Comparison of ENCODE assay signal across 8 mouse cellular contexts in the genomic region with DNA sequence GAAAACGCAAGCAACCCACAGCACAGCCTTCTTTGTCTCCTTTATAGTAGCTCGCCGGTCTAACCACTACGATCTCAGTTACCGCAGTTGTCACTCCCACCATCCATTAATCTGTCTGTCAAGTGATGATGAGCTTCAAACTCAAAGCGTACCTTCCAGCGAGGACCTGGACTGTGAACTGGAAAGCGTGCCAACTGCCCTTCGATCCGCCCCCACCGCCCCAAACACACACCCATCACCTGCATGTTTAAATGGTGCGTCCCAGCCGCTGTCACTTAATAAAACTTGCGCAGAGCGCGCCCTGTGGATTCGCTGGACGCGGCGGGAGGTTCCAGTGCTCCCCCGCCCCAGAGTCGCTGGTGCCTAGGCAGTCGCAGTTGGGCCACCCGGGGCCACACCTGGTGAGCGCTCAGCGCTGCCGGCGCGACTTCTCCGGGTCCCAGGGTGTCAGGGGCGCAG. TPM values are rescaled to one million over a fixed set of nuclear protein-coding genes. Genes with fewer than 3 reads are reported as not detected.
DNase-seq lines count a peak whose midpoint lies in the region; ATAC-seq and TF ChIP-seq lines count a peak whose summit lies in the region.

A gene (plus strand): TSS at position 361 of the 459 bp plus-strand sequence.

- no peak for DNase-seq in heart, postnatal 25 days (ENCODE audit: low spot score)
- peak; percentile 26 for DNase-seq in kidney, postnatal 0 days (ENCODE audit: low spot score)
- DNase-seq in neural tube, embryonic 11.5 days (ENCODE audit: low spot score): no peak
- DNase-seq in spleen, postnatal 14 days (ENCODE audit: low spot score in 2 of 2): no peak
- DNase-seq in right cerebral cortex, postnatal 25 days: no peak

- no peak for TF ChIP-seq CTCF in kidney, postnatal 0 days (IDR thresholded peaks at IDR 0.05; ENCODE audit: low read depth)

- H3K27ac ChIP-seq in heart, embryonic 12.5 days (ENCODE audit: poor library complexity, severe bottlenecking): no peak within 1 kb of the TSS
- H3K27ac ChIP-seq in forebrain, embryonic 12.5 days: no peak within 1 kb of the TSS
- no peak within 1 kb of the TSS for H3K27ac ChIP-seq in kidney, postnatal 0 days
- H3K27ac ChIP-seq in neural tube, embryonic 11.5 days (ENCODE audit: low read depth, low read length): no peak within 1 kb of the TSS

- H3K4me3 ChIP-seq in heart, embryonic 12.5 days: peak within 1 kb of the TSS; percentile 37
- peak within 1 kb of the TSS; percentile 36 for H3K4me3 ChIP-seq in forebrain, embryonic 12.5 days (replicated peaks)
- H3K4me3 ChIP-seq in kidney, postnatal 0 days (replicated peaks; ENCODE audit: low read depth, low read length): peak within 1 kb of the TSS; percentile 31
- H3K4me3 ChIP-seq in neural tube, embryonic 11.5 days (ENCODE audit: low read depth, low read length): peak within 1 kb of the TSS; percentile 16; the same call in 1 of the 2 replicates

- H3K4me1 ChIP-seq in heart, embryonic 12.5 days (replicated peaks): peaks cover 12% of the 10 kb centered on the region
- peaks cover 11% of the 10 kb centered on the region for H3K4me1 ChIP-seq in forebrain, embryonic 12.5 days
- no peaks in the 10 kb centered on the region for H3K4me1 ChIP-seq in kidney, postnatal 0 days (replicated peaks; ENCODE audit: insufficient read depth, low read length)
- H3K4me1 ChIP-seq in neural tube, embryonic 11.5 days (ENCODE audit: control insufficient read depth, insufficient read depth, low read length): peaks cover 5% of the 10 kb centered on the region; the same call in 1 of the 2 replicates

- peaks cover 36% of the 10 kb centered on the region for H3K27me3 ChIP-seq in heart, embryonic 12.5 days (replicated peaks)
- H3K27me3 ChIP-seq in forebrain, embryonic 12.5 days: peaks cover 29% of the 10 kb centered on the region
- H3K27me3 ChIP-seq in kidney, postnatal 0 days (ENCODE audit: insufficient read depth, low read length): peaks cover 14% of the 10 kb centered on the region
- peaks cover 15% of the 10 kb centered on the region for H3K27me3 ChIP-seq in neural tube, embryonic 11.5 days (ENCODE audit: control insufficient read depth, insufficient read depth, low read length)

- H3K9ac ChIP-seq in heart, embryonic 12.5 days: peak within 1 kb of the TSS; percentile 1; the same call in 1 of the 2 replicates
- no peak within 1 kb of the TSS for H3K9ac ChIP-seq in forebrain, embryonic 12.5 days
- H3K9ac ChIP-seq in kidney, postnatal 0 days (ENCODE audit: low read depth, low read length): 0 out of 2 replicates have a peak within 1 kb of the TSS, but pooled peaks have one; percentile 13
- no peak within 1 kb of the TSS for H3K9ac ChIP-seq in neural tube, embryonic 11.5 days (ENCODE audit: low read length)

- intact Hi-C loops in heart, postnatal 25 days (cut with DNase I): no loop called here

- ATAC-seq in heart, embryonic 12.5 days (ENCODE audit: insufficient number of reproducible peaks, low FRiP score): no peak
- ATAC-seq in forebrain, embryonic 12.5 days (ENCODE audit: low FRiP score): 0 out of 2 replicates have a peak, but pooled peaks have one; percentile 4
- ATAC-seq in kidney, postnatal 0 days (replicated peaks; ENCODE audit: low FRiP score, low read depth): peak; percentile 50
- no peak for ATAC-seq in neural tube, embryonic 11.5 days (ENCODE audit: insufficient read depth, low FRiP score, low TSS enrichment)
- ATAC-seq in megakaryocyte progenitor cell, adult 5-6 weeks (replicated peaks; ENCODE audit: poor library complexity): no peak

- no peaks in the 10 kb centered on the region for H3K36me3 ChIP-seq in heart, embryonic 12.5 days
- H3K36me3 ChIP-seq in forebrain, embryonic 12.5 days (replicated peaks): no peaks in the 10 kb centered on the region
- H3K36me3 ChIP-seq in kidney, postnatal 0 days (ENCODE audit: insufficient read depth, low read length): no peaks in the 10 kb centered on the region
- no peaks in the 10 kb centered on the region for H3K36me3 ChIP-seq in neural tube, embryonic 11.5 days (ENCODE audit: control insufficient read depth, insufficient read depth, low read length)

- peak within 1 kb of the TSS; percentile 71 for H3K4me2 ChIP-seq in heart, embryonic 12.5 days
- H3K4me2 ChIP-seq in forebrain, embryonic 12.5 days: peak within 1 kb of the TSS; percentile 57
- peak within 1 kb of the TSS; percentile 61 for H3K4me2 ChIP-seq in kidney, postnatal 0 days (ENCODE audit: low read length)
- peak within 1 kb of the TSS; percentile 39 for H3K4me2 ChIP-seq in neural tube, embryonic 11.5 days (ENCODE audit: low read depth)

- 5% methylated on average over 31 of the region's 31 CpGs for WGBS in heart, embryonic 12.5 days
- WGBS in forebrain, embryonic 12.5 days: 3% methylated on average over 31 of the region's 31 CpGs
- 3% methylated on average over 31 of the region's 31 CpGs for WGBS in kidney, postnatal 0 days
- WGBS in neural tube, embryonic 11.5 days: 3% methylated on average over 31 of the region's 31 CpGs

- 0 out of 2 replicates have a peak, but pooled peaks cover 3% of the 10 kb centered on the region for H3K9me3 ChIP-seq in heart, embryonic 12.5 days (replicated peaks)
- no peaks in the 10 kb centered on the region for H3K9me3 ChIP-seq in forebrain, embryonic 12.5 days
- H3K9me3 ChIP-seq in kidney, postnatal 0 days (replicated peaks; ENCODE audit: low read length): no peaks in the 10 kb centered on the region
- H3K9me3 ChIP-seq in neural tube, embryonic 11.5 days (ENCODE audit: control insufficient read depth, low read length): no peaks in the 10 kb centered on the region

RNA-seq across cellular contexts. Expression of the gene that starts here (rescaled TPM):
- 0.04 and 0.08 TPM in 2 replicates for polyA plus RNA-seq in heart, embryonic 12.5 days (2016; fragmentation: Nextera tagmentation; extraction: Ambion mirVana)
- total RNA-seq in heart, postnatal 25 days (2021): not detected
- polyA plus RNA-seq in forebrain, embryonic 12.5 days (2016; fragmentation: Nextera tagmentation; extraction: Ambion mirVana): not detected in 2 replicates
- polyA plus RNA-seq in kidney, postnatal 0 days (2015; fragmentation: Nextera tagmentation; extraction: Ambion mirVana): 39.2 and 43.2 TPM in 2 replicates
- 0.07 TPM in 1 of 2 replicates, not detected in the other for polyA plus RNA-seq in neural tube, embryonic 11.5 days (2014; fragmentation: Nextera tagmentation; extraction: Ambion mirVana)
- not detected in 2 replicates for total RNA-seq in megakaryocyte progenitor cell, adult 5-6 weeks (2015)
- total RNA-seq in megakaryocyte progenitor cell, adult 5-6 weeks (2017): not detected in 2 replicates

Comparison
In these comparisons a context has a peak if more than half of its experiments do, and no peak if none do; other contexts are left out.
1. RNA of the gene that starts here (polyA plus RNA-seq): 39.2 to 43.2 TPM in kidney, postnatal 0 days; 0.07 TPM in neural tube, embryonic 11.5 days, 0.04 to 0.08 TPM in heart, embryonic 12.5 days and not detected in forebrain, embryonic 12.5 days; every median in the first group is over 10 times any median in the second.
2. Peak in ATAC-seq, H3K4me3 ChIP-seq and H3K4me2 ChIP-seq in forebrain, embryonic 12.5 days; RNA of the gene not detected or under 1 TPM.
3. H3K9ac ChIP-seq: peak in heart, embryonic 12.5 days (single experiment) and kidney, postnatal 0 days (single experiment); none in forebrain, embryonic 12.5 days (single experiment) and neural tube, embryonic 11.5 days (single experiment).
4. Peak in every context shown above with its lines, with median percentiles within 50 percentile points of each other: H3K4me2 ChIP-seq and H3K4me3 ChIP-seq.